Mouse (Mus musculus): ENCODE measurements around the gene Aip.
"Not testable (repeated sequence)": the region's sequence is repeated elsewhere in the genome, so short reads cannot be mapped to it uniquely, and the experiment has no call there.

Gene Aip

GRCm38 (mm10) chr19:4092750-4093149 lies 32.9 kb downstream of the Aip start:
- no peak for DNase-seq (ENCODE audit: low spot score in 2 of 2)

DNA sequence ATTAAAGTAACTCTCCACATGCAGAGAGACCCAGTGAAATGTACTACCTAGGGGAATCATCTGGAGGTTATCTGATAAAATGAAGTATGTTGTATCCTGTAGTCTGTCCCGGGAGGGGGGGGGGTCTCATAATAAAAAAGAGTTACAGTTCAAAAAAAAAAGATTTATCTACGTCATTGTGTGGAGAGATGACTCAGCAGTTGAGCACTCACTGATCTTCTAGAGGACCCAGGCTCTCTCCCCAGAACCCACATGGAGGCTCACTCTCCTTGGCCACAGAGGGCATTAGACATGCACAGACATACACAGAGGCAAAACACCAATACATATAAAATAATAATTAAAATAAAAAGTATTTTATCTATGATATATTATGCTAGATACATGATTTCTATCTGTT lies 34.3 kb downstream of the Aip start:
- DNase-seq (ENCODE audit: low spot score in 2 of 2): no peak

GRCm38 (mm10) chr19:4090446-4090845 lies 35.2 kb downstream of the Aip start:
- no peak for DNase-seq (ENCODE audit: low spot score in 2 of 2)

DNA sequence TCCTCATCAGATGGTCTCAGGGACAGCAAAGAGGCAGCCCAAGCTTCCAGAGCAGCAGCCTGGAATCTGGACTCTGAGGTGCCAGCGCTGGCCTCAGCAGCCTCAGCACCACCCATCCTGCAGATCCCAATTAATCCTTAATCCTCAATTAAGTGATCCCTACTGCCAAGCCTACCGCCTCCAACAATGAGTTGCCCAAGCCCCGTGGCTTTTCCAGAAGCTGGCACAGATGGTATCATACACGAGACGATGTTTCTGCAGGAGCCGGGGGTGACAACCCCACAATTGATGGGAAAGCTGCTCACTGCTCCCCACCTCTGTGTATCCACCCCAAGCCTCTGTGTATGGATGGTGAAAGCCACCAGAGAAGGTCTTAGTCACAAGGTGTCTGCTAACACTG lies 36.5 kb downstream of the Aip start:
- no peak for DNase-seq (ENCODE audit: low spot score in 2 of 2)

GRCm38 (mm10) chr19:4088146-4088545 lies 37.5 kb downstream of the Aip start:
- no peak for DNase-seq (ENCODE audit: low spot score in 2 of 2)

GRCm38 (mm10) chr19:4087090-4087489 lies 38.6 kb downstream of the Aip start:
- DNase-seq (ENCODE audit: low spot score in 2 of 2): no peak

DNA sequence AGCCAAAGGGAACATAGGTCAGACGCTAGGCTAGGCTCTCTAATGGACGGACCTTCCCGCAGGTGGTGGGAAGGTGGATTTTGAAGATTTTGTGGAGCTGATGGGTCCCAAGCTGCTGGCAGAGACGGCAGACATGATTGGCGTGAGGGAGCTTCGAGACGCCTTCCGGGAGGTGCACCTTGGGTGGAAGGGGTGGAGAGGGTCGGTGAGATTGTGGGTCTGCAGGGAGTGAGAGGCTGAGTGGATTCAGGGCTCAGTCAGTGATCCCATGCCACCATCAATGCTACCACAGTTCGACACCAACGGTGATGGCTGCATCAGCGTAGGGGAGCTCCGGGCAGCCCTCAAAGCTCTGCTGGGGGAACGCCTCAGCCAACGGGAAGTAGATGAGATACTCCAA lies 39.5 kb downstream of the Aip start:
- no peak for DNase-seq (ENCODE audit: low spot score in 2 of 2)

DNA sequence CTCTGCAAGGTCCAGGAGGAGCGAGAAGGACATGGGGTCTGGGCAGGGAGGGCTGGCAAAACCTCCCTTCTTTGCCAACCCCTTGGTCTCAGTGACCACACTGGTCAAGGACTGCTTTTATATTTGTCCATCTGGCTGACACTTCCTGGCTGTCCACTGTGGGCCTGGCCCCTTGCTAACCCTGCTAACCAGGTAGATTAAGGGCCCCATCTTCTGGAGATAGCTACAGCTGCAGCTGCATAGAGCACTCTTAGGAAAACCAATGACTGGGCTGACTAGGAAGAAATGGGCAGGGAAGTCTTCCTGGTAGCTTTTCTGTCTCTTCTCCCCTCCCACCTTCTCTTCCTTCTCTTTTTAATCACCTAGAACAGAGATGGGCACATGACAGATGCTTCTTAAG lies 40.7 kb downstream of the Aip start:
- DNase-seq (ENCODE audit: low spot score in 2 of 2): no peak

GRCm38 (mm10) chr19:4083826-4084225 lies 41.8 kb downstream of the Aip start:
- no peak for DNase-seq (ENCODE audit: low spot score in 2 of 2)

DNA sequence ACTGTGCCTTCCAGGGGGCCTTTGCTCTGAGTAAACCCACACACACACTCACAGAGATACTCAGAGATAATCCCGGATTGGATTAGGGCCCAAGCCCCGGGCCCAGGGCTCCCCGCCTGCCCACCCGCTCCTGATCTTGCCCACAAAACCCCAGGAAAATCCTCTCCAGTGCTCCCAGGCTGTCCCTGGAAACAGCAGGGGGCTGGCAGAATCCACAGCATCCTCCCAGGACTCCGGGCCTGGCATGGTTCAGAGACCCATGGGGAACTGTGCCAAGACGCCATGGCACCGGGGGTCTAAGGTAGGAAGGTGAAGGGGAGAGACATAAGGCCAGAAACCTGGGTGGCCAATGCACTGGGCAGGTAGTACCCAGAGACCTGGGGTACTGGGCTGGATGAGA lies 42.3 kb downstream of the Aip start:
- DNase-seq (ENCODE audit: low spot score in 2 of 2): no peak

GRCm38 (mm10) chr19:4082219-4082965 lies 43.3 kb downstream of the Aip start:
- DNase-seq (ENCODE audit: low spot score in 2 of 2): no peak

DNA sequence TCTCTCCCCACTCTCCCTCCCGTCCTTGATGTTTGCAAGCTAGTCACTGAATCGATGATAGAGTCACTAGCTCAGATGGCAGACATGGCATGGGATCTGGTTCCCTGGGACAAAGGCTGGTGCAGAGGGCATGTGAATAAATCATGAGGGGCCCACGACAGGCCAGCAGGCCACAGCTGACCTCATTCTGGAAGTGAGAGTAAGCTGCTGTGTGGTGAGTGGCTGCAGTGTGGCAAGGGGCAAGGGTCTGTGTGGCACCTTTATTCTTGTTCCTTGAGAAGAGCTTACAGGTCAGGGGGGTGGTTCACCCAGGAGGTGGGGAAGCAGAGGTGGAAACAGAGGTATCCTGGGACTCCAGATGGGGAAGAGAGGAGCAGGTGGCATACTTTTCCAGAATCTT lies 44.3 kb downstream of the Aip start, which contains the start of gene Cabp2:
Cabp2 (plus strand) TSS at position 185 of the 400 bp plus-strand sequence.
- no peak for DNase-seq (ENCODE audit: low spot score in 2 of 2)

- no peak for DNase-seq (ENCODE audit: low spot score in 2 of 2)
These were observed 45.1 kb downstream of the Aip start for GRCm38 (mm10) chr19:4080511-4081009.

DNA sequence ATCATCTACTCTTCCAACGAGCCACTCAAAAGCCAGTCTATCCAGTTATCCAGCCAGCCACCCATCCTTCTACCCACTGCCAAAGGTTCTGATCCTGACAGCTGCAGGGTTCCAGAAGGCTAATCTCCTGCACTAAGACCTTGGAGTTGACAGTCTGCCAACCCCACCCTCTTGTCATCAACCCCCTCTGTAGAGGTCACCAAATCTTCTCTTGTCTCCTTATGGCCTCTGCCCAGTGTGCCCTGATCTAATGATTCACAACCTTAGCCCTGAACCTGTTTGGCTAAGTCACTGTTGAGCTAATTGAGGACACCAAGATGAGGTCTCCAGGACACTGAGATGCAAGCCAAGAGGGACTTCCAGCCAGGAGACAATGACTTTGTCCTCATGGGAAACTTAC lies 46.1 kb downstream of the Aip start:
- DNase-seq (ENCODE audit: low spot score in 2 of 2): no peak

GRCm38 (mm10) chr19:4075531-4075930 lies 50.1 kb downstream of the Aip start:
- DNase-seq (ENCODE audit: low spot score in 2 of 2): no peak

GRCm38 (mm10) chr19:4072706-4073424 lies 52.8 kb downstream of the Aip start:
- no peak for DNase-seq (ENCODE audit: low spot score in 2 of 2)

GRCm38 (mm10) chr19:4071406-4071805 lies 54.3 kb downstream of the Aip start:
- DNase-seq (ENCODE audit: low spot score in 2 of 2): no peak

- no peak for DNase-seq (ENCODE audit: low spot score in 2 of 2)
These were observed 54.9 kb downstream of the Aip start for GRCm38 (mm10) chr19:4070756-4071155.

- DNase-seq (ENCODE audit: low spot score in 2 of 2): no peak
These were observed 55.3 kb downstream of the Aip start for GRCm38 (mm10) chr19:4070311-4070710.

GRCm38 (mm10) chr19:4068717-4069410 lies 56.8 kb downstream of the Aip start:
- no peak for DNase-seq (ENCODE audit: low spot score in 2 of 2)

- DNase-seq (ENCODE audit: low spot score in 2 of 2): not testable (repeated sequence)
These were observed 57.4 kb downstream of the Aip start for GRCm38 (mm10) chr19:4068242-4068641.

GRCm38 (mm10) chr19:4066877-4067276 lies 58.8 kb downstream of the Aip start:
- DNase-seq (ENCODE audit: low spot score in 2 of 2): no peak

DNA sequence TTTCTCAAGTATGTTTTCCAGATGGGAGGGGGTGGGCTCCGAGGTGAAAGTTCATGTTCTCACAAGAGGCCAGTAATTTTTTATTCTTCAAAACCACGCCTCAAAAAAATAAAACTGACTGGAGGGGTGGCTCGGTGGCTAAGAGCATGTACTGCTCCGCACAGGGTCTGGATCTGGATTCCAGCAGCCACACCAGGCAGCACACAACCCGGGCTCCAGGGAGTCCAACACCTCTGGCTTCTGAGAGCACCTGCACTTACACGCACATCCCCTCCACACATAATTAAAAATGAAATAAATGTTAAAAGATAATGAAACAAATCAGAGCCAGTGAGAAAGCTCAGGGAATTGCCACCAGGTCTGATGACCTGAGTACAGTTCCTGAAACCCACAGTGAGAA lies 59.4 kb downstream of the Aip start:
- DNase-seq (ENCODE audit: low spot score in 2 of 2): no peak
